Mouse (Mus musculus) liver, adult 2 months (tissue): ENCODE data around the gene Gm38392.

Source experiments
- CTCF ChIP-seq: fragments of 200-500 bp; IDR thresholded peaks from 2 replicates; pipeline ENCODE4 v1.5.1; 2011; ENCODE audit warnings: low read depth, low read length, control low read depth
- POLR2A ChIP-seq: fragments of 200-500 bp; IDR thresholded peaks from 2 replicates; pipeline ENCODE4 v1.6.1; 2011; ENCODE audit warnings: low read length, control low read depth; ENCODE audit not compliant: insufficient read depth; ENCODE audit errors: extremely low read depth

GRCm38 (mm10) chr3:88204751-88205150, 82.3 kb downstream of the Gm38392 start:
- no peak for TF ChIP-seq CTCF
- no peak for TF ChIP-seq POLR2A
